In genomic region chr3:98322209-98322608, GRCm38 (mm10) we compare ENCODE assay signal across 26 mouse cellular contexts.
"Had no signal": no experiment of that assay in that cellular context is flagged by ENCODE, and none has a peak within 500 bp of the region (broad histone marks: within the 10 kb centered on the region; RNA-seq: fewer than 3 reads in every experiment).

No protein-coding gene starts in this region.

- H3K27ac ChIP-seq: gastrocnemius, adult 2 months; heart, adult 2 months; heart, embryonic 13.5 days; heart, embryonic 15.5 days; hindbrain, embryonic 13.5 days; hindbrain, embryonic 15.5 days; hindbrain, postnatal 0 days; kidney, embryonic 15.5 days; kidney, postnatal 0 days; limb, embryonic 13.5 days; limb, embryonic 15.5 days had no signal

- DNase-seq: gastrocnemius, adult 2 months; gastrocnemius, postnatal 10 days; gastrocnemius, postnatal 25 days; heart, adult 11 months; heart, adult 2 months; heart, postnatal 14 days; heart, postnatal 36 days; kidney, adult 11 months; kidney, adult 2 months; kidney, adult 9 months; kidney, postnatal 14 days; kidney, postnatal 36 days; layer of hippocampus, adult 9-11 months; layer of hippocampus, postnatal 36 days; left cerebral cortex, postnatal 4 days had no signal

- H3K4me1 ChIP-seq: kidney, embryonic 15.5 days had no signal

- H3K4me2 ChIP-seq: heart, embryonic 11.5 days; heart, embryonic 13.5 days; heart, embryonic 15.5 days; hindbrain, embryonic 13.5 days; hindbrain, embryonic 15.5 days; kidney, embryonic 15.5 days; limb, embryonic 13.5 days; limb, embryonic 15.5 days had no signal

- H3K27me3 ChIP-seq: heart, embryonic 13.5 days; heart, embryonic 15.5 days; hindbrain, embryonic 13.5 days; hindbrain, embryonic 15.5 days; kidney, embryonic 15.5 days; limb, embryonic 13.5 days; limb, embryonic 15.5 days had no signal

- H3K36me3 ChIP-seq: hindbrain, embryonic 15.5 days had no signal

- H3K9ac ChIP-seq: heart, embryonic 13.5 days; heart, embryonic 15.5 days; hindbrain, embryonic 13.5 days; hindbrain, embryonic 15.5 days; kidney, embryonic 15.5 days; limb, embryonic 13.5 days; limb, embryonic 15.5 days had no signal

- ATAC-seq: hindbrain, postnatal 0 days; intestine, embryonic 16.5 days had no signal

- H3K4me3 ChIP-seq: gastrocnemius, adult 2 months; heart, adult 2 months; heart, embryonic 13.5 days; heart, embryonic 15.5 days; hindbrain, embryonic 13.5 days; hindbrain, embryonic 15.5 days; kidney, embryonic 15.5 days; limb, embryonic 13.5 days; limb, embryonic 15.5 days had no signal

- H3K9me3 ChIP-seq: heart, embryonic 13.5 days; heart, embryonic 15.5 days; hindbrain, embryonic 13.5 days; hindbrain, embryonic 15.5 days; kidney, embryonic 15.5 days; limb, embryonic 13.5 days; limb, embryonic 15.5 days had no signal
